Mouse (Mus musculus) lung, postnatal 0 days (tissue): ENCODE measurements at regions not wholly inside any gene's neighbourhood (a gene's known extent, or its start where the extent isn't known, plus 50 kb on each side); places are given as distances from the start of the nearest gene placed in this dataset.

ENCODE experiments used
- ATAC-seq: fragments of 200-750 bp; cut with Nextera tagmentation; 2 replicates; pipeline ENCODE4 v1.8.0; 2017; ENCODE audit warnings: moderate library complexity
- DNase-seq: peaks from one replicate; pipeline ENCODE4 v3.0.0-alpha.2; 2016; ENCODE audit warnings: low spot score
- H3K27ac ChIP-seq: fragments of 300-500 bp; sonication (generic); 2 replicates; pipeline ENCODE4 v1.5.1; 2014; ENCODE audit warnings: antibody characterized with exemption, mild to moderate bottlenecking, low read length, mixed read lengths
- H3K27me3 ChIP-seq: fragments of 300-500 bp; sonication (generic); replicated peaks from 2 replicates; pipeline ENCODE4 v1.6.1; 2014; ENCODE audit warnings: low read length, mixed read lengths; ENCODE audit not compliant: insufficient read depth
- H3K36me3 ChIP-seq: fragments of 300-500 bp; sonication (generic); 2 replicates; pipeline ENCODE4 v1.6.1; 2014; ENCODE audit warnings: low read length, mixed read lengths; ENCODE audit not compliant: insufficient read depth
- H3K4me1 ChIP-seq: fragments of 300-500 bp; sonication (generic); 2 replicates; pipeline ENCODE4 v1.6.1; 2014; ENCODE audit warnings: antibody characterized with exemption, low read depth, low read length, mixed read lengths; ENCODE audit not compliant: insufficient read depth
- H3K4me2 ChIP-seq: fragments of 300-500 bp; sonication (generic); replicated peaks from 2 replicates; pipeline ENCODE4 v1.6.1; 2014; ENCODE audit warnings: low read depth, mild to moderate bottlenecking, low read length, moderate library complexity, mixed read lengths
- H3K4me3 ChIP-seq: fragments of 300-500 bp; sonication (generic); 2 replicates; pipeline ENCODE4 v1.5.1; 2014; ENCODE audit warnings: low read depth, low read length
- H3K9ac ChIP-seq: fragments of 300-500 bp; sonication (generic); replicated peaks from 2 replicates; pipeline ENCODE4 v1.6.1; 2014; ENCODE audit warnings: low read depth, mild to moderate bottlenecking
- H3K9me3 ChIP-seq: fragments of 300-500 bp; sonication (generic); 2 replicates; pipeline ENCODE4 v1.6.1; 2016; ENCODE audit warnings: low read length, mixed read lengths
- CTCF ChIP-seq: IDR thresholded peaks from 2 replicates; pipeline ENCODE4 v1.5.1; 2016; ENCODE audit warnings: antibody characterized with exemption, mild to moderate bottlenecking
- EP300 ChIP-seq: IDR thresholded peaks from 2 replicates; pipeline ENCODE4 v1.6.1; 2016; ENCODE audit warnings: antibody characterized with exemption, mild to moderate bottlenecking, control low read depth
- WGBS: fragments of 180-500 bp; shearing (Covaris S2); extraction: QIAGEN DNeasy Blood & Tissue Kit; methylation state at CpG from one replicate; pipeline ENCODE4 v1.1.7; 2014; 5-methylcytosine and 5-hydroxymethylcytosine counted together

GRCm38 (mm10) chr13:16715296-16715960 lies 703.8 kb downstream of the Inhba start:
- H3K4me2 ChIP-seq: no peak overlapping the region
- TF ChIP-seq CTCF (no peak), EP300 (no peak)
- DNase-seq: peak; percentile 62
- H3K27ac ChIP-seq: no peak overlapping the region
- no peak overlapping the region for H3K9ac ChIP-seq
- whole genome bisulfite sequencing: 14% methylated on average over 5 of the region's 5 CpGs
- H3K27me3 ChIP-seq: no peaks in the 10 kb centered on the region
- no peak overlapping the region for H3K4me3 ChIP-seq
- ATAC-seq: peak; percentile 84
- H3K36me3 ChIP-seq: no peaks in the 10 kb centered on the region
- no peaks in the 10 kb centered on the region for H3K9me3 ChIP-seq
- no peaks in the 10 kb centered on the region for H3K4me1 ChIP-seq

GRCm38 (mm10) chr13:16716340-16716739 lies 704.7 kb downstream of the Inhba start:
- no peaks in the 10 kb centered on the region for H3K9me3 ChIP-seq
- no peaks in the 10 kb centered on the region for H3K4me1 ChIP-seq
- H3K4me3 ChIP-seq: no peak overlapping the region
- no peak for ATAC-seq
- WGBS: 25% methylated on average over 6 of the region's 6 CpGs
- H3K27ac ChIP-seq: no peak overlapping the region
- H3K4me2 ChIP-seq: no peak overlapping the region
- DNase-seq: no peak
- no peaks in the 10 kb centered on the region for H3K36me3 ChIP-seq
- no peaks in the 10 kb centered on the region for H3K27me3 ChIP-seq
- TF ChIP-seq EP300: no peak
- TF ChIP-seq CTCF: no peak
- H3K9ac ChIP-seq: no peak overlapping the region

- no peak overlapping the region for H3K27ac ChIP-seq
- no peak overlapping the region for H3K4me3 ChIP-seq
- H3K9me3 ChIP-seq: no peaks in the 10 kb centered on the region
- ATAC-seq: no peak
- TF ChIP-seq CTCF: no peak
- TF ChIP-seq EP300: no peak
- H3K4me2 ChIP-seq: no peak overlapping the region
- H3K36me3 ChIP-seq: no peaks in the 10 kb centered on the region
- no peak for DNase-seq
- WGBS: 66% methylated on average over 5 of the region's 5 CpGs
- no peaks in the 10 kb centered on the region for H3K4me1 ChIP-seq
- H3K9ac ChIP-seq: no peak overlapping the region
- H3K27me3 ChIP-seq: no peaks in the 10 kb centered on the region
Observed at GRCm38 (mm10) chr13:16716796-16717749, 705.4 kb downstream of the Inhba start.

GRCm38 (mm10) chr13:16720090-16720489 lies 708.4 kb downstream of the Inhba start:
- Histone ChIP-seq H3K27ac (no peak overlapping the region), H3K9me3 (no peaks in the 10 kb centered on the region), H3K36me3 (no peaks in the 10 kb centered on the region), H3K4me2 (no peak overlapping the region), H3K9ac (no peak overlapping the region), H3K27me3 (no peaks in the 10 kb centered on the region), H3K4me3 (no peak overlapping the region), H3K4me1 (no peaks in the 10 kb centered on the region)
- 84% methylated on average over 2 of the region's 2 CpGs for WGBS
- TF ChIP-seq EP300 (no peak), CTCF (no peak)
- DNase-seq: no peak
- no peak for ATAC-seq

GRCm38 (mm10) chr13:16725350-16725749 lies 713.7 kb downstream of the Inhba start:
- ATAC-seq: no peak
- H3K4me2 ChIP-seq: no peak overlapping the region
- 78% methylated on average over 5 of the region's 5 CpGs for WGBS

GRCm38 (mm10) chr13:16738313-16738712 lies 726.7 kb downstream of the Inhba start:
- Histone ChIP-seq H3K4me2 (no peak overlapping the region), H3K9ac (no peak overlapping the region), H3K9me3 (no peaks in the 10 kb centered on the region), H3K4me1 (no peaks in the 10 kb centered on the region), H3K4me3 (no peak overlapping the region), H3K36me3 (no peaks in the 10 kb centered on the region), H3K27ac (no peak overlapping the region), H3K27me3 (no peaks in the 10 kb centered on the region)
- ATAC-seq (no peak), DNase-seq (no peak)
- WGBS: 81% methylated on average over 1 of the region's 1 CpGs
- TF ChIP-seq CTCF (no peak), EP300 (no peak)

More at GRCm38 (mm10) chr13:16725350-16725749, 713.7 kb downstream of the Inhba start:
- Histone ChIP-seq H3K36me3 (no peaks in the 10 kb centered on the region), H3K27me3 (no peaks in the 10 kb centered on the region), H3K4me3 (no peak overlapping the region), H3K4me1 (no peaks in the 10 kb centered on the region), H3K9me3 (no peaks in the 10 kb centered on the region), H3K9ac (no peak overlapping the region), H3K27ac (no peak overlapping the region)
- DNase-seq: no peak
- TF ChIP-seq EP300 (no peak), CTCF (no peak)
